Mouse (Mus musculus): ENCODE results near the gene Parvb. TPM values are rescaled to one million over a fixed set of nuclear protein-coding genes. Genes with fewer than 3 reads are reported as not detected.
A peak's percentile ranks its signal among the peaks of the same experiment; 100 is the strongest.

The Parvb gene
- polyA plus RNA-seq, 1 experiment from 2014 or later = 15.5 TPM

DNA sequence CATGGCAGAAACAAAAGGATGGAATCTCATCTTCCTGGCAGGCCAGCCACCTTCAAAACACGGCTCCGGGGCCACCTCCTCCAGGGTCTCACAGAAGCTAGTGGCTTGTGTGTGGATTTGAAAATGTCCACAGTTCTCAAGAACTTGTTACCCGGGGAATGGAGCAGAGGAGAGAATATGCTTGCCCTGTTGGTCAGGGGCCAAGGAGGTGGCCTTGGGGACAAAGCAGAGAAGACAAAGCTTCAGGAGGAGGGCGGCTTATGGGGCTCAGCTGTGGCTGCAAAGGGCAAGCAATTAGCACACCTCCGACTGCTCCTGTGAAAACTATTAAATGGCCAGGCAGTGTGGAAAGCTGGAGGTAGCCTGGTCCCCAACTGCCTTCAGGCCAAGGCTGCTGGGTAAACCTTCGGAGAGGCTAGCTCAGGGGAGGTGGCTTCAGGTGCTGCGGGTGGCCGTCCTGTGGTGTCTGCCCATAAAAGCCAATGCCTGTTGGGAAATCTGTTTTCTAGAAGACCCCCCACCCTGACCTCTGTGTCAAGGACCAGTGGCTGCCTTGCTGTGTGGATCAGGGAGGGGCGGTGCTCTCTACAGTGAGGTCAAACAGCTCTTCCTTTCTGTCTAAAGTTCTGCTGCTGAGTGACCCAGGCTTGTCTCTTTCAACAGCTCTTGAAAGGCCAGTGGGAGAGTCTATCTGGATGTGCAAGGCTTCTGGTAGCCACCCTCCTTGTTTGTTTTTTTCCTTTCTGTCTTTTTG is 26.9 kb downstream of the Parvb start:
- 0 out of 2 replicates have a peak, but pooled peaks cover 9% of the 10 kb centered on the region for H3K36me3 ChIP-seq
- no peaks in the 10 kb centered on the region for H3K27me3 ChIP-seq (replicated peaks)
- H3K27ac ChIP-seq (replicated peaks) = no peak overlapping the region
- no peak for ATAC-seq (ENCODE audit: extremely low read depth, insufficient number of reproducible peaks, low FRiP score, low TSS enrichment)
- no peak overlapping the region for H3K4me3 ChIP-seq
- H3K9me3 ChIP-seq = no peaks in the 10 kb centered on the region
- peaks cover 71% of the 10 kb centered on the region for H3K4me1 ChIP-seq
- 0 out of 2 replicates have a peak overlapping the region, but pooled peaks have one; percentile 41 for H3K9ac ChIP-seq
- WGBS = 74% methylated on average over 9 of the region's 9 CpGs
- H3K4me2 ChIP-seq = no peak overlapping the region

DNA sequence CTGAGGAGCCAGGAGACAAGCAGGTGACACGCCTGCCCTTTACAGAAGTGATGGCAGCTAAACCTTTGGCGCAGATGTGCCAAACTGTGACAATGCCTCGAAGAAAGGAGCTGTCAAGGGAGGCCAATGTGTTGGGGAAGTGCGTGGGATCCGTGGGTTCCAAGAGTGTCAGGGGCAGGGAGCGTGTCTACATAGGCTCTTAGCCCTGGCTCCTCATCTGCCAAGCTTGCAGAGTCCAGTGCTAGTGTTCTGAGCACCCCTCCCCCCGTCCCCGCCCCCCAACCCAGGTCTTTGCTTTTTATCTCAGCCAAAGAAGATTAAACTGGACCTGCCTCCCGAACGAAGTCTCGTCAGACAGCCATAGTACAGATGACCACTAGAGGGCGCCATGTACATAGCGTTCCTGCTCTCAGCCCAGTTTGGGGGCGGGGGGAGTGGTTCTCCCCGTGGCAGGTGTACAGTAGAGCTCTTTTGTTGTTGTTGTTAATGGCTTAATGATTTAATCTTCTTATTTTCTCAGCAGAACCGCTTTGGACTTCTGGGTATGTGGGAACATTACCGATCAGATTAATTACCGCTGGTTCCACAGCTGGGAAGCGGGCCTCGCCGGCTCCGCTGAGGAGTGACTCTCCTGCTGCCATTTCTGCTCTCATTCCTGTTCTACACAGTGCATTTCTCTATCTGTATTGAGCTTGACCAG is 28.4 kb downstream of the Parvb start:
- ATAC-seq (ENCODE audit: extremely low read depth, insufficient number of reproducible peaks, low FRiP score, low TSS enrichment) = no peak
- H3K4me1 ChIP-seq = peaks cover 69% of the 10 kb centered on the region
- no peak overlapping the region for H3K27ac ChIP-seq (replicated peaks)
- no peaks in the 10 kb centered on the region for H3K27me3 ChIP-seq (replicated peaks)
- peak overlapping the region; percentile 19 for H3K9ac ChIP-seq
- no peak overlapping the region for H3K4me3 ChIP-seq
- H3K9me3 ChIP-seq = no peaks in the 10 kb centered on the region
- WGBS = 33% methylated on average over 22 of the region's 22 CpGs
- H3K4me2 ChIP-seq = 0 out of 2 replicates have a peak overlapping the region, but pooled peaks have one; percentile 16
- H3K36me3 ChIP-seq = 0 out of 2 replicates have a peak, but pooled peaks cover 9% of the 10 kb centered on the region

DNA sequence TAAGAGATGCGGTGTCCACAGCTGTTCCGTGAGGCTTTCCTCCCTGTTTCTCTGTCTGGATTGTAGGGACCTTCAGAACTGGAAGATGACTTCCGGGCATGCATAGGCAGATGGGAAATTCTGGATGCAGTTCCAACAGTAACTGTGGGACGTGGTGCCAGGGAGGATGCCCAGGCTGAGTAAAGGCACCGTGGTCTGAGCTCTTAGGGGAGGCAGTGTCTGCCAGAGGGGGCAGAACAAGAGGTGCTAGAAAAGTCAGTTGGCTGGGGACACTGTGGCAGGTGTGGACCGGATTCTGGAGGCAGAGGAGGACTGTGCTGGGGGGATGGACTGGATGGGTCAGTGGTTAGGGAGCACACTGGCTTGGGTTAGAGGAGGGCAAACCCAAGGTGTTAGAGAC is 30.8 kb downstream of the Parvb start:
- no peak for ATAC-seq (ENCODE audit: extremely low read depth, insufficient number of reproducible peaks, low FRiP score, low TSS enrichment)
- Histone ChIP-seq H3K4me1 (peaks cover 69% of the 10 kb centered on the region), H3K27me3 (replicated peaks) (no peaks in the 10 kb centered on the region), H3K9ac (no peak overlapping the region), H3K27ac (replicated peaks) (no peak overlapping the region), H3K4me3 (no peak overlapping the region), H3K4me2 (no peak overlapping the region), H3K9me3 (no peaks in the 10 kb centered on the region), H3K36me3 (0 out of 2 replicates have a peak, but pooled peaks cover 9% of the 10 kb centered on the region)
- 82% methylated on average over 6 of the region's 6 CpGs for WGBS

DNA sequence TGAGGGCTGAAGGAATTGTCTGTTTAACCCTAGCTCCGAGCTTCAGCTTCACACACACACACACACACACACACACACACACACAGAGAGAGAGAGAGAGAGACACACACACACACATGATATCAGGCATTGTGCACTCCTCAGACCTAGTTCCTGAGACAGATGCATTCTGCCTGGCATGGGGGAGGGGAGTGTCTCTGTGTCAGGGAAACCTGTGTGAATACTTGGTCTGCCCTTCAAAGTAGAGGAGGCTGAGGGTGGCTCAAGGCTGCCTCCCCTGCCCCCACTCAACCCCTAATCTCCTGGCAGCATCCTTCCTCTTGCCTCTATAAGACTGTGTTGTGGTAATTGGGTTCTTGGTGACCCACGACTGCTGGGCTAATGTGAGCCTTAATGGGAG is 31.7 kb downstream of the Parvb start:
- Histone ChIP-seq H3K27ac (replicated peaks) (no peak overlapping the region), H3K9me3 (no peaks in the 10 kb centered on the region), H3K4me2 (no peak overlapping the region), H3K9ac (peak overlapping the region; percentile 25; the same call in 1 of the 2 replicates), H3K4me1 (peaks cover 61% of the 10 kb centered on the region), H3K27me3 (replicated peaks) (no peaks in the 10 kb centered on the region), H3K4me3 (no peak overlapping the region), H3K36me3 (0 out of 2 replicates have a peak, but pooled peaks cover 9% of the 10 kb centered on the region)
- 31% methylated on average over 2 of the region's 2 CpGs for WGBS
- no peak for ATAC-seq (ENCODE audit: extremely low read depth, insufficient number of reproducible peaks, low FRiP score, low TSS enrichment)

- Histone ChIP-seq H3K9me3 (no peaks in the 10 kb centered on the region), H3K4me2 (no peak overlapping the region), H3K9ac (no peak overlapping the region), H3K4me3 (no peak overlapping the region), H3K4me1 (peaks cover 67% of the 10 kb centered on the region), H3K27me3 (replicated peaks) (no peaks in the 10 kb centered on the region), H3K36me3 (0 out of 2 replicates have a peak, but pooled peaks cover 9% of the 10 kb centered on the region), H3K27ac (replicated peaks) (peak overlapping the region; percentile 89; the same call in 1 of the 2 replicates)
- ATAC-seq (ENCODE audit: extremely low read depth, insufficient number of reproducible peaks, low FRiP score, low TSS enrichment) = no peak
- WGBS = 68% methylated on average over 11 of the region's 11 CpGs
Observed at GRCm38 (mm10) chr15:84265141-84265540, 33.3 kb downstream of the Parvb start.

- Histone ChIP-seq H3K27ac (replicated peaks) (peak overlapping the region; percentile 89), H3K4me3 (no peak overlapping the region), H3K36me3 (peaks cover 5% of the 10 kb centered on the region), H3K9me3 (no peaks in the 10 kb centered on the region), H3K4me1 (peaks cover 69% of the 10 kb centered on the region), H3K27me3 (replicated peaks) (no peaks in the 10 kb centered on the region), H3K9ac (0 out of 2 replicates have a peak overlapping the region, but pooled peaks have one; percentile 52), H3K4me2 (peak overlapping the region; percentile 25; the same call in 1 of the 2 replicates)
- WGBS = 45% methylated on average over 4 of the region's 4 CpGs
- ATAC-seq (ENCODE audit: extremely low read depth, insufficient number of reproducible peaks, low FRiP score, low TSS enrichment) = no peak
Observed at GRCm38 (mm10) chr15:84266290-84266689, 34.4 kb downstream of the Parvb start.

GRCm38 (mm10) chr15:84267720-84268260 is 35.9 kb downstream of the Parvb start:
- H3K4me2 ChIP-seq = no peak overlapping the region
- H3K27ac ChIP-seq (replicated peaks) = no peak overlapping the region
- H3K4me1 ChIP-seq = peaks cover 69% of the 10 kb centered on the region
- H3K4me3 ChIP-seq = no peak overlapping the region
- H3K9ac ChIP-seq = no peak overlapping the region
- 86% methylated on average over 11 of the region's 11 CpGs for WGBS
- ATAC-seq (ENCODE audit: extremely low read depth, insufficient number of reproducible peaks, low FRiP score, low TSS enrichment) = no peak
- H3K36me3 ChIP-seq = peaks cover 10% of the 10 kb centered on the region
- H3K9me3 ChIP-seq = no peaks in the 10 kb centered on the region
- H3K27me3 ChIP-seq (replicated peaks) = no peaks in the 10 kb centered on the region

- WGBS = 82% methylated on average over 10 of the region's 10 CpGs
Observed at GRCm38 (mm10) chr15:84269107-84269633, 37.3 kb downstream of the Parvb start.

DNA sequence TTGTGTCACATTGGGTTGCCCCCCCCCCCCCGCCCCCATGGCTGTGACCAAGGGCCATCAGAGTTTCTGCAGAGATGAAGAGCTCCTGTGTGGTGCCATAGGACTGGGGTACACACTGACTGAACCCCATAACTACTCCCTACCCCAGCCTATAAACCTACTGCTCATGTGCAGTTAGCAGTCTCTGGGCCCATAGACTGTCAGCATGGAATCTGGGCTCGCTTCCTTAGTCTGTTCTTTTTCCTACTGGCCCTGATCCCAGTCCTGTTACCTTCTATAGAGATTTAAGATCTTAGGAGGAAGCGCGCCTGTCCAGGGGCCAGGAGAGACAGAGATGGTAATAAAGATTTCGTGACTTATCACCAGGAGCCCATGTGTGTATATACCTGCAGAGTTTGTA is 38.2 kb downstream of the Parvb start:
- Histone ChIP-seq H3K27me3 (replicated peaks) (no peaks in the 10 kb centered on the region), H3K9me3 (peaks cover 4% of the 10 kb centered on the region; the same call in 1 of the 2 replicates), H3K4me2 (no peak overlapping the region), H3K36me3 (peaks cover 29% of the 10 kb centered on the region), H3K27ac (replicated peaks) (peak overlapping the region; percentile 54), H3K4me3 (no peak overlapping the region), H3K9ac (peak overlapping the region; percentile 59), H3K4me1 (peaks cover 50% of the 10 kb centered on the region)
- WGBS = 80% methylated on average over 5 of the region's 5 CpGs
- no peak for ATAC-seq (ENCODE audit: extremely low read depth, insufficient number of reproducible peaks, low FRiP score, low TSS enrichment)

More at GRCm38 (mm10) chr15:84269107-84269633, 37.3 kb downstream of the Parvb start:
- Histone ChIP-seq H3K4me3 (no peak overlapping the region), H3K9me3 (peaks cover 3% of the 10 kb centered on the region; the same call in 1 of the 2 replicates), H3K27me3 (replicated peaks) (no peaks in the 10 kb centered on the region), H3K36me3 (peaks cover 22% of the 10 kb centered on the region), H3K4me1 (peaks cover 57% of the 10 kb centered on the region), H3K9ac (no peak overlapping the region), H3K4me2 (no peak overlapping the region), H3K27ac (replicated peaks) (no peak overlapping the region)
- ATAC-seq (ENCODE audit: extremely low read depth, insufficient number of reproducible peaks, low FRiP score, low TSS enrichment) = no peak

DNA sequence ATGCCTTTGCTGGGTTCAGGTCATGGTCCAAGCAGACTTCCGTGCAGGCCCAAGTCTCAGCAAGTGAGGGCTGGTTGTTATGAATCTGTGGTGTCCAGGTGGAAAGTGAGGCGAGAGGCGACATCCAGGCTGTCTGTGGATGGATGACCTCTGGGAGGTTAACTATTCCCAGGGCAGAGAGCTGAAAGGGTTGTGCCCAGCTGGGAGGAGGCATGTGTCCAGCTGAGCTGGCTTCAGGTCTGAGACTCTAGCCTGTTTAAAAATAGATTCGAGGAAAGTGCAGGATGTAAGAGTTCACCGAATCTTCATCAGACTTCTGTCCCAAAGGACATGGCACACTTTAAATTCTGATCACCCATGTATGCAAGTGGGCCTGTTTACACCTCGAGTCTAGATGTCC is 38.6 kb downstream of the Parvb start:
- peak overlapping the region; percentile 59 for H3K9ac ChIP-seq
- 47% methylated on average over 6 of the region's 6 CpGs for WGBS
- H3K9me3 ChIP-seq = peaks cover 4% of the 10 kb centered on the region; the same call in 1 of the 2 replicates
- H3K36me3 ChIP-seq = peaks cover 29% of the 10 kb centered on the region
- ATAC-seq (ENCODE audit: extremely low read depth, insufficient number of reproducible peaks, low FRiP score, low TSS enrichment) = no peak
- no peaks in the 10 kb centered on the region for H3K27me3 ChIP-seq (replicated peaks)
- H3K27ac ChIP-seq (replicated peaks) = peak overlapping the region; percentile 54
- H3K4me1 ChIP-seq = peaks cover 46% of the 10 kb centered on the region
- no peak overlapping the region for H3K4me2 ChIP-seq
- no peak overlapping the region for H3K4me3 ChIP-seq

- Histone ChIP-seq H3K4me1 (no peaks in the 10 kb centered on the region; the same call in 1 of the 2 replicates), H3K27ac (replicated peaks) (no peak overlapping the region), H3K4me3 (no peak overlapping the region), H3K36me3 (peaks cover 69% of the 10 kb centered on the region), H3K4me2 (no peak overlapping the region), H3K9me3 (peaks cover 4% of the 10 kb centered on the region; the same call in 1 of the 2 replicates), H3K9ac (no peak overlapping the region), H3K27me3 (replicated peaks) (no peaks in the 10 kb centered on the region)
- ATAC-seq (ENCODE audit: extremely low read depth, insufficient number of reproducible peaks, low FRiP score, low TSS enrichment) = no peak
- WGBS = 84% methylated on average over 4 of the region's 4 CpGs
Observed at GRCm38 (mm10) chr15:84276066-84276465, 44.2 kb downstream of the Parvb start.

Data from heart, embryonic 13.5 days (tissue).